Mouse (Mus musculus) neural tube, embryonic 12.5 days (tissue): Measurements from ENCODE around the gene Rbp1. TPM values are rescaled to one million over a fixed set of nuclear protein-coding genes. Genes with fewer than 3 reads are reported as not detected.
A peak's percentile ranks its signal among the peaks of the same experiment; 100 is the strongest.

Experiments used
- ATAC-seq: fragments of 200-750 bp; cut with Nextera tagmentation; 2 replicates; pipeline ENCODE4 v1.8.0; 2017; ENCODE audit warnings: low read depth, mild to moderate bottlenecking, moderate TSS enrichment, moderate library complexity; ENCODE audit not compliant: low FRiP score
- H3K27ac ChIP-seq: fragments of 300-500 bp; sonication (generic); 2 replicates; pipeline ENCODE4 v1.5.1; 2016
- H3K27me3 ChIP-seq: fragments of 300-500 bp; sonication (generic); replicated peaks from 2 replicates; pipeline ENCODE4 v1.6.1; 2016; ENCODE audit warnings: mild to moderate bottlenecking
- H3K36me3 ChIP-seq: fragments of 300-500 bp; sonication (generic); 2 replicates; pipeline ENCODE4 v1.6.1; 2016; ENCODE audit warnings: mild to moderate bottlenecking
- H3K4me1 ChIP-seq: fragments of 300-500 bp; sonication (generic); 2 replicates; pipeline ENCODE4 v1.6.1; 2016
- H3K4me2 ChIP-seq: fragments of 300-500 bp; sonication (generic); replicated peaks from 2 replicates; pipeline ENCODE4 v1.6.1; 2016; ENCODE audit warnings: mild to moderate bottlenecking
- H3K4me3 ChIP-seq: fragments of 300-500 bp; sonication (generic); 2 replicates; pipeline ENCODE4 v1.5.1; 2016
- H3K9ac ChIP-seq: fragments of 300-500 bp; sonication (generic); 2 replicates; pipeline ENCODE4 v1.6.1; 2016; ENCODE audit warnings: mild to moderate bottlenecking
- H3K9me3 ChIP-seq: fragments of 300-500 bp; sonication (generic); 2 replicates; pipeline ENCODE4 v1.6.1; 2016; ENCODE audit warnings: mild to moderate bottlenecking
- WGBS: fragments of 180-500 bp; shearing (Covaris S2); methylation state at CpG from one replicate; pipeline ENCODE4 v1.1.7; 2016; 5-methylcytosine and 5-hydroxymethylcytosine counted together
- polyA plus RNA-seq: library from polyadenylated mRNA; unstranded; fragments of >200 nt; fragmentation: Nextera tagmentation; extraction: Ambion mirVana; gene quantifications from 2 replicates; pipeline ENCODE4 v1.2.1, GENCODE M21; 2016

Gene Rbp1
- polyA plus RNA-seq = 177 and 179 TPM in 2 replicates

DNA sequence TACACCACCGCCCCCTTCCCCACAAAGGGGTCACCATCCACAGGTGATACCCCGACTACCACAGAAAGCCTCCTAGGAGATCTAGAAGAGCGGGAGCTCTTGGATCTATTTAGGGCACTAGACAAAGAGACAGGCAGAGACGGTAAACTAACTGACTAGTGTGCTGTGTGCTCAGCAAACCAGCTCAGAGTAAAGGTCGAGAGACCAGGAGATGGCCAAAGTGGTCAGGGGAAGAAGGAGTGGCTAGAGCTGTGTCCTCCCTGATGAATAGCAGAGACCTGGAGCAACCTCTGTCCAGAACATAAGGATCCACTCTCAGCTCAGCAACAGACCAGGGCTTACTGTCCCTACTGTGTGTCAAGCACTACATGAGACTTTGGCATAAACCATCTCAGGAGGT lies at the start of gene Rbp1:
TSS of gene Rbp1 (plus strand) at position 306 of the 400 bp plus-strand sequence.
- no peaks in the 10 kb centered on the region for H3K36me3 ChIP-seq
- H3K4me1 ChIP-seq = peaks cover 30% of the 10 kb centered on the region
- no peak within 1 kb of the TSS for H3K4me3 ChIP-seq
- H3K9ac ChIP-seq = no peak within 1 kb of the TSS
- peak within 1 kb of the TSS; percentile 72 for H3K4me2 ChIP-seq
- H3K27me3 ChIP-seq = 0 out of 2 replicates have a peak, but pooled peaks cover 2% of the 10 kb centered on the region
- no peaks in the 10 kb centered on the region for H3K9me3 ChIP-seq
- no peak for ATAC-seq
- no peak within 1 kb of the TSS for H3K27ac ChIP-seq
- WGBS = 75% methylated on average over 5 of the region's 5 CpGs

GRCm38 (mm10) chr9:98373358-98373757 lies 49.4 kb upstream of the Rbp1 start:
- Histone ChIP-seq H3K4me1 (peaks cover 13% of the 10 kb centered on the region), H3K36me3 (no peaks in the 10 kb centered on the region), H3K27me3 (no peaks in the 10 kb centered on the region), H3K4me3 (no peak overlapping the region), H3K4me2 (no peak overlapping the region), H3K27ac (no peak overlapping the region), H3K9ac (no peak overlapping the region), H3K9me3 (no peaks in the 10 kb centered on the region)
- ATAC-seq = no peak
- 93% methylated on average over 5 of the region's 5 CpGs for WGBS

DNA sequence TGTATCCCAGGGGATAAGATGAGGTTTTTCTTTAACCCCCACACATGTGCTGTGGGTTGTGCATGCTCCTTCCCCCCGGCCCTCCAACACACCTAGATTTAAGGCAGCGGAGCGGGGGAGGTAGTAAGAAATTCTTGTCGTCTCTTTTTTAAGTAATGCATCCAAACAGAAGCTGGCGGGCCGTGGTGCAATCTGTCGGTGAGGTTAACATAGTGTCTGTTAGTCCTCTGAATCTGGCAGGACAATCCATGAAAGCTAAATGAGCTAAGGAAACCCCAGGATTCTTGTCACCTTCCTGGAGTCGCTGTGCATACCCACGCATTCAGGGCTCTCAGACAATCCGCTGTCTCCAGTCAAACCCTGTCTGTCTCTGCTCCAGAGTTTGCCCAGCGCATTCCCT lies 47.9 kb upstream of the Rbp1 start:
- no peak overlapping the region for H3K9ac ChIP-seq
- no peaks in the 10 kb centered on the region for H3K27me3 ChIP-seq
- H3K4me2 ChIP-seq = no peak overlapping the region
- H3K4me1 ChIP-seq = peaks cover 13% of the 10 kb centered on the region
- ATAC-seq = no peak
- no peak overlapping the region for H3K4me3 ChIP-seq
- 56% methylated on average over 11 of the region's 11 CpGs for WGBS
- H3K36me3 ChIP-seq = no peaks in the 10 kb centered on the region
- H3K9me3 ChIP-seq = no peaks in the 10 kb centered on the region
- no peak overlapping the region for H3K27ac ChIP-seq

GRCm38 (mm10) chr9:98375329-98376170 lies 47.2 kb upstream of the Rbp1 start:
- H3K27me3 ChIP-seq = no peaks in the 10 kb centered on the region
- ATAC-seq = peak; percentile 58; the same call in 1 of the 2 replicates
- H3K9me3 ChIP-seq = no peaks in the 10 kb centered on the region
- 0 out of 2 replicates have a peak overlapping the region, but pooled peaks have one; percentile 10 for H3K4me2 ChIP-seq
- H3K36me3 ChIP-seq = no peaks in the 10 kb centered on the region
- H3K27ac ChIP-seq = no peak overlapping the region
- H3K4me3 ChIP-seq = no peak overlapping the region
- 31% methylated on average over 5 of the region's 5 CpGs for WGBS
- peaks cover 13% of the 10 kb centered on the region for H3K4me1 ChIP-seq
- H3K9ac ChIP-seq = no peak overlapping the region

GRCm38 (mm10) chr9:98379736-98380135 lies 43.0 kb upstream of the Rbp1 start:
- no peak overlapping the region for H3K4me2 ChIP-seq
- ATAC-seq = no peak
- WGBS = 77% methylated on average over 4 of the region's 4 CpGs

GRCm38 (mm10) chr9:98380593-98380992 lies 42.2 kb upstream of the Rbp1 start:
- H3K9me3 ChIP-seq = no peaks in the 10 kb centered on the region
- H3K4me1 ChIP-seq = peaks cover 6% of the 10 kb centered on the region
- ATAC-seq = no peak
- no peak overlapping the region for H3K4me3 ChIP-seq
- 95% methylated on average over 9 of the region's 9 CpGs for WGBS
- no peaks in the 10 kb centered on the region for H3K36me3 ChIP-seq
- no peak overlapping the region for H3K27ac ChIP-seq
- no peak overlapping the region for H3K4me2 ChIP-seq
- no peak overlapping the region for H3K9ac ChIP-seq
- H3K27me3 ChIP-seq = no peaks in the 10 kb centered on the region

More at GRCm38 (mm10) chr9:98379736-98380135, 43.0 kb upstream of the Rbp1 start:
- no peak overlapping the region for H3K4me3 ChIP-seq
- H3K36me3 ChIP-seq = no peaks in the 10 kb centered on the region
- H3K27me3 ChIP-seq = no peaks in the 10 kb centered on the region
- H3K9ac ChIP-seq = no peak overlapping the region
- H3K9me3 ChIP-seq = no peaks in the 10 kb centered on the region
- peaks cover 11% of the 10 kb centered on the region for H3K4me1 ChIP-seq
- no peak overlapping the region for H3K27ac ChIP-seq

DNA sequence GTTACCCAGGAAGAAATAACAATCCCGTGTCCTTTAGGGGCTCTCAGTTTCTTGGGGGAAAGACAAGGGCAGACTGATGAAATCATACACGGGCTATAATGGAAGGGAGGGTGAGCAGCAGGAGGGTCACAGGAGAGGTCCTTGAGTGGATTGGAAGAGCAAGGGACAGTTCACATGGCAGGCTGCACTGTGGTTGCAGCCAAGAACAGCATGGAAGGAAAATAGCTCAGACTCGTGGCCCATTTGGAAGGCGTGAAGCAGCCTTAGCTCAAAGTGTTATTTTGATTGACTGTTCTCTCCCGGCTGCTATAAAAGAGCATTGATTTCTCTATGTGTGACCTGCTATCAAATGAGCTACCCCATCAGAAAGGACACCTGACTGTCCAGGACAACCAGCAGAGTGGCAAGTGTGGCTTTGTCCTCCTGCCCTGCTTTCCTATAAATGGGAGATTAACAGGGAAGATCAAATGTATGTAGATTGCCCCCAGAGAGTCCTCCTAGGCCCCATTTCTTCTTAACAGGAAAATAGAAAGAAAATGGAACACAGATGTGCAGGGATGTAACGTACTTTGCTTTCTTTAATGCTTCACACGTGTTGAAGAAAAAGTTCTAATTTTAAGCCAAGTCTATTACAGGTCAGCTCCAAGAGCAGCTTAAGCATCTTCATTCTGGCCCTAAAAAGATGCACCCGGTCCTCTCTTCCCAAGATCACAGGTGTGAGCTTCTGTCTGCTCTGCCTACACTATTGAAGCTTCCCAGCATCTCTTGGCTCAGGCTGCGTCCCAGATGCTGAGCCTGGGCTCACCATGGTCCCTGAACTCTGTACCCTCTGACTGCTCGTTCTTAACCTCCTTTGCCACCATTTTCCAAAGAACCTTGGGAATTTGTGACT lies 34.8 kb upstream of the Rbp1 start:
- ATAC-seq = no peak
- H3K4me1 ChIP-seq = no peaks in the 10 kb centered on the region
- H3K9me3 ChIP-seq = no peaks in the 10 kb centered on the region
- H3K36me3 ChIP-seq = no peaks in the 10 kb centered on the region
- 75% methylated on average over 10 of the region's 10 CpGs for WGBS
- no peak overlapping the region for H3K4me2 ChIP-seq
- H3K27ac ChIP-seq = no peak overlapping the region
- H3K4me3 ChIP-seq = no peak overlapping the region
- H3K9ac ChIP-seq = no peak overlapping the region
- H3K27me3 ChIP-seq = no peaks in the 10 kb centered on the region

GRCm38 (mm10) chr9:98388633-98388965 lies 34.2 kb upstream of the Rbp1 start:
- no peaks in the 10 kb centered on the region for H3K27me3 ChIP-seq
- H3K36me3 ChIP-seq = no peaks in the 10 kb centered on the region
- ATAC-seq = no peak
- H3K27ac ChIP-seq = no peak overlapping the region
- no peaks in the 10 kb centered on the region for H3K9me3 ChIP-seq
- WGBS = 84% methylated on average over 5 of the region's 5 CpGs
- no peak overlapping the region for H3K9ac ChIP-seq
- H3K4me3 ChIP-seq = no peak overlapping the region
- no peaks in the 10 kb centered on the region for H3K4me1 ChIP-seq
- no peak overlapping the region for H3K4me2 ChIP-seq

DNA sequence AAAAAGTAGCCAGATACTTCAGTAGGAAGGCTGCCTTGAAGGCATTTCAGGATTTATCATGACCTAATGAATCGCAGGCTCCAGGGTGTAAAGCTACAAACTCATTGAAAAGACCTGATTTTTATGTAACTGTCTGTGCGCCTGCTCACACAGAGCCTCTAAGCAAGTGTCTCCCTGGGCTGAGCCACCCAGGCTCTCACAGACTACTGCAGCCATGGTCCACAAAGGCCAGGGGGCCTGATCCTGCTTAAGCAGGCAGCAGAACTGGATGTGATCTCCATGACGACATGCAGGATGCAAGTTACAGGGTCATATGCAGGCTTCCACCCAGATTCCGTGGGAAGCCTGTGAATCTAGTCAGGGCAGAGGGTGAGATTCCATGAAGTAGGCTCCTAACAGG lies 29.3 kb upstream of the Rbp1 start:
- Histone ChIP-seq H3K36me3 (no peaks in the 10 kb centered on the region), H3K4me2 (no peak overlapping the region), H3K4me3 (no peak overlapping the region), H3K4me1 (no peaks in the 10 kb centered on the region), H3K27me3 (no peaks in the 10 kb centered on the region), H3K9me3 (no peaks in the 10 kb centered on the region), H3K27ac (no peak overlapping the region), H3K9ac (no peak overlapping the region)
- WGBS = 80% methylated on average over 4 of the region's 4 CpGs
- ATAC-seq = no peak

DNA sequence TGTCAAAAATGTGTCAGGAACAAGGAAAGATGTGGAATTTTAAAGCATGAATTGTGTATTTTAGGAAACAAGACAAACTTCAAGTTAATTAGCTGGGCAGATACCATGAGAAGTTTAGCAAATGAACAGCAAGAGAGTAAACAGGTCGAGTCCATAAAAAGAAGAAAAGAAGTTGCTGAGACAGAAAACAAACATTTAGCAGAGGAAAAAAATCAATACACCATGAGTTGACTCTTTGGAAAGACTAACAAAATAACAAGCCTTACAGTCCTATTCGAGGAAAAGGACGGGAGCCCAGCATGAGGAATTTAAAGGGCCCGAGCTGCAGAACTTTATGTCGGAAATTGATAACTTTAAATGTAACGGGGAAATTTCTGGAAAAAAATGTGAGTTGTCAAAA lies 25.6 kb upstream of the Rbp1 start:
- H3K4me1 ChIP-seq = no peaks in the 10 kb centered on the region
- 87% methylated on average over 6 of the region's 6 CpGs for WGBS

DNA sequence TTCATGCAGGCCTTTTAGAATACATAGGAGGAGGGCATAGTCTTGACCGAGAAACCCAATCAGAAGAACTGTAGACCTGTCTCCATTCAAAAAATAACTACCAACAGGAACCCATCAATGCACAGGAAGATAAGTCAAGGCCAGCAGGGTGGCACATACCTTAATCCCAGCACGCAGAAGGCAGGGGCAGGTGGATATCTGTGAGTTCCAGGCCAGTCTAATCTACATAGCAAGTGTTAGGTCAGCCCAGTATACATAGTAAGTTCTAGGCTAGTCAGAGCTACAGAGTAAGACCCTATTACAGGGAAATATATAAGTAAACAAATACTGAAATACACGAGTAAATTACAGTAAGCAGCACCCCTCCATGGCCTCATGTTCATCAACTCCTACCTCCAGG lies 24.9 kb upstream of the Rbp1 start:
- ATAC-seq = no peak
- Histone ChIP-seq H3K4me2 (no peak overlapping the region), H3K27me3 (no peaks in the 10 kb centered on the region), H3K9ac (no peak overlapping the region), H3K4me3 (no peak overlapping the region), H3K36me3 (no peaks in the 10 kb centered on the region), H3K27ac (no peak overlapping the region), H3K4me1 (no peaks in the 10 kb centered on the region), H3K9me3 (no peaks in the 10 kb centered on the region)
- 84% methylated on average over 3 of the region's 3 CpGs for WGBS

More for the DNA sequence above, 25.6 kb upstream of the Rbp1 start:
- Histone ChIP-seq H3K4me2 (no peak overlapping the region), H3K9ac (no peak overlapping the region), H3K36me3 (no peaks in the 10 kb centered on the region), H3K4me3 (no peak overlapping the region), H3K27ac (no peak overlapping the region), H3K9me3 (no peaks in the 10 kb centered on the region), H3K27me3 (no peaks in the 10 kb centered on the region)
- no peak for ATAC-seq

DNA sequence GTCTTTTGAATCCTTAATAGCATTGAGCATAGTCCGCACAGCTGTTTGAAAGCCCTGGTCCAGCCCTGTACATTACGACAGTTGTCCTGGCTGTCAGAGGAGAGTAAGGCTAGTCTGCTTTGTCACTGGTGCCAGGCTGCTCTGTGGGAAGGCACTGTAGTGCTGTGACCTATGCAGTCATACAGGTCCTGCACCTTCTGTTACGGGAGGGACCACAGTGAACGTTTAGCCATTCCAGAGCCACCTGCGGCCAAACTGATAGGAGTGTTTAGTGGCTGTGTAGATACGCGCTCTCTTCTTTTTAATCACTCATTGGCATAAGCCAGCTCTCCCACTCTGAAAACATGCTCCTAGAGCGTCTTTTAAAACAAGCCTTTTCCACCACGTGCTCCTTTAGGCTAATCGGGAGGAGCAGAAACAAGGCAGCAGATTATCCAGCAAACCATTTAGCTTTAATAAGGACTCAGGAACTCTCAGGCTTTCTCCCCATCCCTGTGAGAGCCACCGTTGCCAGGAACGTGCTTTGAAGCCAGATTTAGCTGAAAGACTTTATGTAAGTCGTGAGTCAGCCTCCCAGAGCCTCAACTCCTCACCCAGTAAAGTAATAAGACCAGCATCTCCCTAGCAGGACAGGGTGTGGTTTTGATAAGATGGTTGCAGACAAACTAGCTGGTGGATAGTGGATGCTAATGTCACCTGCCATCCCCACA lies 22.4 kb upstream of the Rbp1 start:
- no peaks in the 10 kb centered on the region for H3K9me3 ChIP-seq
- no peak overlapping the region for H3K4me2 ChIP-seq
- H3K27ac ChIP-seq = no peak overlapping the region
- 79% methylated on average over 13 of the region's 13 CpGs for WGBS
- no peaks in the 10 kb centered on the region for H3K36me3 ChIP-seq
- H3K4me3 ChIP-seq = no peak overlapping the region
- no peaks in the 10 kb centered on the region for H3K4me1 ChIP-seq
- no peaks in the 10 kb centered on the region for H3K27me3 ChIP-seq
- ATAC-seq = no peak
- no peak overlapping the region for H3K9ac ChIP-seq
